In genomic region chr1:133132388-133133326, GRCm38 (mm10) we compare ENCODE assay signal across 8 mouse cellular contexts. TPM values are rescaled to one million over a fixed set of nuclear protein-coding genes. Genes with fewer than 3 reads are reported as not detected.
DNase-seq lines count a peak whose midpoint lies in the region; ATAC-seq and TF ChIP-seq lines count a peak whose summit lies in the region.

No protein-coding gene starts in this region.

- peak overlapping the region; percentile 99 for H3K4me2 ChIP-seq in forebrain, embryonic 16.5 days (ENCODE audit: low read length)
- peak overlapping the region; percentile 100 for H3K4me2 ChIP-seq in neural tube, embryonic 14.5 days (ENCODE audit: low read depth, low read length)

- no peak for ATAC-seq in erythroblast, adult 5-6 weeks (replicated peaks; ENCODE audit: low FRiP score, poor library complexity, severe bottlenecking)
- no peak for ATAC-seq in forebrain, embryonic 16.5 days
- no peak for ATAC-seq in neural tube, embryonic 14.5 days (ENCODE audit: low read depth)

- no peak for DNase-seq in ES-E14 (ENCODE audit: low read depth, low spot score)
- no peak for DNase-seq in limb, embryonic 10.5 days (ENCODE audit: low spot score)
- DNase-seq in left cerebral cortex, adult 9 months (ENCODE audit: low spot score in 2 of 2), result no peak
- no peak for DNase-seq in right cerebral cortex, postnatal 25 days

- H3K4me3 ChIP-seq in erythroblast, embryonic 14.5 days (replicated peaks), result peak overlapping the region; percentile 87
- H3K4me3 ChIP-seq in ES-E14 (ENCODE audit: insufficient read depth in 1 of 2, low read depth in 1 of 2, low read length in 2 of 2, poor library complexity in 1 of 2, severe bottlenecking in 1 of 2), result peak overlapping the region; percentile 89 to 96
- peak overlapping the region; percentile 97 for H3K4me3 ChIP-seq in forebrain, embryonic 16.5 days (replicated peaks; ENCODE audit: low read length)
- H3K4me3 ChIP-seq in limb, embryonic 10.5 days, result peak overlapping the region; percentile 86
- peak overlapping the region; percentile 97 for H3K4me3 ChIP-seq in neural tube, embryonic 14.5 days (ENCODE audit: low read depth, low read length)

- in situ Hi-C loops in ES-E14 (cut with MboI; ENCODE audit: low sequenced_read_pairs in 2 of 2, unreplicated experiment in 2 of 2), result loop anchor here (25.0 kb wide), 1 partner anchor 95 kb away; the partner anchor contains the start of genes Mdm4 (in 2 of the 2) and Pik3c2b (in 2 of the 2)

- H3K36me3 ChIP-seq in erythroblast, embryonic 14.5 days (ENCODE audit: control insufficient read depth), result peaks cover 61% of the 10 kb centered on the region
- H3K36me3 ChIP-seq in ES-E14 (ENCODE audit: control insufficient read depth, insufficient read depth, low read length, poor library complexity, severe bottlenecking), result peaks cover 40% of the 10 kb centered on the region
- peaks cover 7% of the 10 kb centered on the region; the same call in 1 of the 2 replicates for H3K36me3 ChIP-seq in forebrain, embryonic 16.5 days (ENCODE audit: control insufficient read depth, insufficient read depth)
- H3K36me3 ChIP-seq in limb, embryonic 10.5 days, result peaks cover 52% of the 10 kb centered on the region
- H3K36me3 ChIP-seq in neural tube, embryonic 14.5 days (ENCODE audit: control insufficient read depth, insufficient read depth, low read length), result peaks cover 11% of the 10 kb centered on the region

- no peak overlapping the region for H3K27ac ChIP-seq in ES-E14 (ENCODE audit: insufficient read depth, low read depth, low read length, poor library complexity, severe bottlenecking)
- no peak overlapping the region for H3K27ac ChIP-seq in forebrain, embryonic 16.5 days (ENCODE audit: low read length)
- peak overlapping the region; percentile 95 for H3K27ac ChIP-seq in limb, embryonic 10.5 days
- no peak overlapping the region for H3K27ac ChIP-seq in neural tube, embryonic 14.5 days (ENCODE audit: low read depth, low read length)

- peak overlapping the region; percentile 97 for H3K9ac ChIP-seq in ES-E14 (ENCODE audit: insufficient read depth, low read depth, low read length, poor library complexity, severe bottlenecking)
- H3K9ac ChIP-seq in forebrain, embryonic 16.5 days (replicated peaks; ENCODE audit: low read depth, low read length), result peak overlapping the region; percentile 94
- peak overlapping the region; percentile 94 for H3K9ac ChIP-seq in neural tube, embryonic 14.5 days (replicated peaks; ENCODE audit: low read depth, low read length)

- no peaks in the 10 kb centered on the region for H3K27me3 ChIP-seq in erythroblast, embryonic 14.5 days (ENCODE audit: control insufficient read depth)
- H3K27me3 ChIP-seq in forebrain, embryonic 16.5 days (replicated peaks; ENCODE audit: control insufficient read depth, insufficient read depth, low read length), result no peaks in the 10 kb centered on the region
- H3K27me3 ChIP-seq in limb, embryonic 10.5 days (ENCODE audit: low read depth, poor library complexity, severe bottlenecking), result no peaks in the 10 kb centered on the region
- peaks cover 3% of the 10 kb centered on the region; the same call in 1 of the 2 replicates for H3K27me3 ChIP-seq in neural tube, embryonic 14.5 days (ENCODE audit: control insufficient read depth, insufficient read depth, low read length)

- 17% methylated on average over 26 of the region's 26 CpGs for WGBS in forebrain, embryonic 16.5 days
- WGBS in limb, embryonic 10.5 days, result 19% methylated on average over 26 of the region's 26 CpGs
- WGBS in neural tube, embryonic 14.5 days, result 8% methylated on average over 26 of the region's 26 CpGs

- H3K4me1 ChIP-seq in erythroblast, embryonic 14.5 days (ENCODE audit: control insufficient read depth), result peaks cover 44% of the 10 kb centered on the region
- H3K4me1 ChIP-seq in ES-E14 (ENCODE audit: control insufficient read depth in 2 of 2, insufficient read depth in 2 of 2, low read length in 2 of 2, poor library complexity in 1 of 2), result peaks cover 0 to 12% of the 10 kb centered on the region in 2 experiments; a peak in 3 of 4 replicates
- H3K4me1 ChIP-seq in forebrain, embryonic 16.5 days (replicated peaks; ENCODE audit: control insufficient read depth, insufficient read depth, low read length), result peaks cover 52% of the 10 kb centered on the region
- peaks cover 46% of the 10 kb centered on the region for H3K4me1 ChIP-seq in limb, embryonic 10.5 days
- peaks cover 30% of the 10 kb centered on the region for H3K4me1 ChIP-seq in neural tube, embryonic 14.5 days (ENCODE audit: control insufficient read depth, insufficient read depth, low read length)

- H3K9me3 ChIP-seq in erythroblast, embryonic 14.5 days (ENCODE audit: control insufficient read depth, low read length), result no peaks in the 10 kb centered on the region
- H3K9me3 ChIP-seq in ES-E14 (ENCODE audit: control insufficient read depth, insufficient read depth, low read depth, low read length), result no peaks in the 10 kb centered on the region
- H3K9me3 ChIP-seq in forebrain, embryonic 16.5 days (ENCODE audit: control insufficient read depth, low read length), result no peaks in the 10 kb centered on the region
- H3K9me3 ChIP-seq in limb, embryonic 10.5 days (replicated peaks), result no peaks in the 10 kb centered on the region
- H3K9me3 ChIP-seq in neural tube, embryonic 14.5 days (ENCODE audit: control insufficient read depth, low read length), result no peaks in the 10 kb centered on the region

TF ChIP-seq in ES-E14, 5 proteins besides CTCF, POLR2A, EP300 and RAD21:
- no peak for TF ChIP-seq ZC3H11A (IDR thresholded peaks at IDR 0.05; ENCODE audit: borderline replicate concordance, low read depth, low read length)
- TF ChIP-seq HCFC1 (IDR thresholded peaks at IDR 0.05; ENCODE audit: borderline replicate concordance, insufficient read depth, low read length), result no peak
- TF ChIP-seq CHD2 (IDR thresholded peaks at IDR 0.05; ENCODE audit: low read depth, low read length), result no peak
- TF ChIP-seq MAFK (IDR thresholded peaks at IDR 0.05; ENCODE audit: insufficient read depth, low read depth, low read length), result no peak
- TF ChIP-seq ZNF384 (IDR thresholded peaks at IDR 0.05; ENCODE audit: low read depth, low read length), result no peak

RNA-seq across cellular contexts. Expression of gene Ppp1r15b, which starts 1.7 kb away (rescaled TPM):
- polyA plus RNA-seq in erythroblast, embryonic 14.5 days (2012), result 2.0 and 2.5 TPM in 2 replicates
- total RNA-seq in erythroblast, adult 5-6 weeks (2015; ENCODE audit: low replicate concordance), result 37.1 and 44.3 TPM in 2 replicates
- total RNA-seq in erythroblast, adult 5-6 weeks (2017; ENCODE audit: low replicate concordance), result 72.2 and 83.8 TPM in 2 replicates
- total RNA-seq in ES-E14 (2012; rRNA removed), result 97.0 and 121 TPM in 2 replicates
- polyA plus RNA-seq in forebrain, embryonic 16.5 days (2015; fragmentation: Nextera tagmentation; extraction: Ambion mirVana), result 36.3 and 40.3 TPM in 2 replicates
- 52.3 and 52.7 TPM in 2 replicates for polyA plus RNA-seq in limb, embryonic 10.5 days (2016; fragmentation: Nextera tagmentation; extraction: Ambion mirVana)
- polyA plus RNA-seq in neural tube, embryonic 14.5 days (2014; fragmentation: Nextera tagmentation; extraction: Ambion mirVana), result 25.9 and 37.1 TPM in 2 replicates

RNA-seq across cellular contexts. Expression of gene Plekha6, which starts 31.4 kb away (rescaled TPM):
- 0.01 and 0.04 TPM in 2 replicates for polyA plus RNA-seq in erythroblast, embryonic 14.5 days (2012)
- 0.63 TPM in 1 of 2 replicates, not detected in the other for total RNA-seq in erythroblast, adult 5-6 weeks (2015; ENCODE audit: low replicate concordance)
- 0.68 and 0.98 TPM in 2 replicates for total RNA-seq in erythroblast, adult 5-6 weeks (2017; ENCODE audit: low replicate concordance)
- 3.5 and 5.3 TPM in 2 replicates for total RNA-seq in ES-E14 (2012; rRNA removed)
- 10.7 and 11.7 TPM in 2 replicates for polyA plus RNA-seq in forebrain, embryonic 16.5 days (2015; fragmentation: Nextera tagmentation; extraction: Ambion mirVana)
- 1.4 and 2.3 TPM in 2 replicates for polyA plus RNA-seq in limb, embryonic 10.5 days (2016; fragmentation: Nextera tagmentation; extraction: Ambion mirVana)
- polyA plus RNA-seq in neural tube, embryonic 14.5 days (2014; fragmentation: Nextera tagmentation; extraction: Ambion mirVana), result 25.5 and 27.9 TPM in 2 replicates
